Mouse (Mus musculus): Measurements from ENCODE around the gene Igf2bp2.

Gene Igf2bp2

DNA sequence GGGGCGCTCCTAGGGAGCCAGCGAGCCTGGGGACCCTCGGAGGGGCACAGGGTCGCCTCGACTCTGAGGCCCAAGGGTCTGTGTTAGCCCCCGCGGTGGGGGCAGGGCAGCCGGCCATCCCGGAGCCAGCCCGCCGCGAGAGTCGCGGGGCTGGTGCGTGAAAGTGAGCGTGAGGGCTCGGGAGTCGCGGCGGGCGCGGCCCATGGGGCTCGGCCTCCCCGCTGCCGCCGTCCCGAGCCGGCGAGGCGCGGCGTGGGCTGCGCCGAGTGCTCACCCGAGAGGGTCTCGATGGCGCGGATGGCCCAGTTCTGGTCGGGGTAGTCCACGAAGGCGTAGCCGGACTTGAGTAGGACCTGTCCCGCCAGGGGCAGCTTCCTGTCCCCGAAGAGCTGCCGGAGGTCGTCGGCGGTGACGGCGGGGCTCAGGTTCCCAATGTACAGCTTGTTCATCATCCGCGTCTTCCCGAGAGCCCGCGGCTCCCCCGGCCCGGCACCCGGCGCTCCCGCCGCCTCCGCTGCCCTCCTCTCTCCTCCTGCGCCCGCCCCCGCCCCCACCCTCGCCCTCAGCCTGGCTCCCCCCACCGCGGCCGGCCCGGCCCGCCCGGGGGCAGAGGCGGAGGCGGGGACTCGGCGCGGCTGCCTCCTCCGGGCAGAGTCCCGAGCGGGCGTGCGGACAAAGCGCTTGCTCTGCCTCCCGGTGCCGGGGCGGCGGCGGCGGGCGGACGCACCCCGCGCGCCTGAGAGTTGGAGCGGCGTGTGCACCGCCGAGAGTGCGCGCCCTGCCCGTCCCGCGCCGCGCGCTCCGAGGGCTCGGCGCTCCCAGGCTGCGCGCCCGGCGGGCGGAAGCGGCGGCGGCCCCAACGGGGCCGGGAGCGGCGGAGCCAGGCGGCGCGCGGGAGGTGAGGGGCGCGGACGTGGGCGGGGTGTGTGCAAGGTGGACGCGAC is at the start of gene Igf2bp2:
TSS of gene Igf2bp2 (minus strand) at position 788 of the 944 bp plus-strand sequence.
- peak; percentile 52 for DNase-seq

DNA sequence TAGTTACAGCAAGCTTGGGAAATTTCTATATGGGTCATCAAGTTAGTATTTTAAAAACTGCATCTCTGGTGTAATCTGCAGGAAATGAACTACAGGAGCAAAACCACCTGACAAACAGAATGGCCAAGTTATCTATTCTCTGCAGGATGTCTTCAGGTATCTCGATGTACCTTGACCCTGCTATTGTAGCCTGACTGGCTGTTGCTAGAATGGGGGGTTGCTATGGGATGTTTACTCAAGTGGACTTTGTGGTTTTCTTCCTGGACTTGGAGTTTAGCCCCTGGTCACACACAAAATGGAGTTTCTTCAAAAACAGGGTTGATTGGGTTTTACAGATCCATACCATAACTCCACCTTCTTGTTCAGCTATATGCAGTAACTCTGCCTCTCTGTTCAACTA is 40.4 kb upstream of the Igf2bp2 start:
- DNase-seq, result no peak

DNA sequence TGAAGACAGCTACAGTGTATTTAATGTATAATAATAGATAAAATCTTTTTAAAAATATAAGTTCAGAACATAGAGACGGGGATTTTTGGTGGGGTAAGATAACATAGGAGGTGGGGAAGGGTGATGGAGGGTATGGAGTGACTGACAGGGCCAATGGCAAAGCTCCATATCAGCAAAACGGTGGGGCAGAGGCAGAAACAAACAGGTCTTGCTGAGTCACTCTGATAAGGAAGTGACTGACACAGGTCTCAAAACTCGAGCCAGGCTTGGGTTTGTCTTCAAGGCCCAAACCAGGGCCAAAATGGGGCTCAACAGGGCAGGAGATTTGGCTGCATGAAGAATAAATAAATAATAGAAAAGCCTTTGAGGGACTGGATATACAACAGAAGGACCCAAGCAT is 38.8 kb upstream of the Igf2bp2 start:
- DNase-seq, result no peak

DNA sequence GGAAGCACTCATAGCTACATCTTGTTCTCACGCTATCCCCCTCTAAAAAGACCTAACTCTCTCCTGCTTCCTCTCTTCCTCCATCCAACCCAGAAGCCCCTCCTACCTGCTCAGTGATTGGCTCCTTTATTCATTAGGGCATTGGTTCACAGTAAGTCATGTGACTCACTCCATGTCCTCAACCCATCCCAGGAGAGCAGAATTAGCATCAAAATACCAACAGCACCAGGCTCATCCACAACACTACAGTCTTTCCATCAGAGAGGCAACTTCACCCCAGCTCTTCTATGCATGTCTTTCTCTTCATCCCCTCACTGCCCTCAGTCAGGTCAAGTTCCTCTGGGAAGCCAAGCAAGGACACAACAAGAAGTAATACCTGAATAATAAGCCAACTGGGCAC is 37.4 kb upstream of the Igf2bp2 start:
- DNase-seq, result no peak

DNA sequence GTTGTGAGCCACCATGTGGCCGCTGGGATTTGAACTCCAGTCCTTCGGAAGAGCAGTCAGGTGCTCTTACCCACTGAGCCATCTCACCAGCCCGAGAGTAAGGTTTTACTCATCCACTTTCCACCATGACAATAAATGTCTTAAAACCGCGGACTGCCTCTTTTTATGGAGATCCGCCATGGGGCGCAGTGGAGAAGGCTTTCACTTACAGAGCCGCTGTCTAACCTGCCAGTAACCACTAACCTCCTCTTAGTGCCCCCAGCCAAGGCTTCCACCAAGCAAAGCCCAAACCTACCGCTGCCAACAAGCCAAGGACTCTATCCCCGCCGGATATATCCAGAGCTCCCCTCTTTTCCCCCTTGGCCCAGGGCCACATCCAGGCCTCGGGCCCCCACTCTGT is 24.3 kb upstream of the Igf2bp2 start:
- DNase-seq, result no peak

DNA sequence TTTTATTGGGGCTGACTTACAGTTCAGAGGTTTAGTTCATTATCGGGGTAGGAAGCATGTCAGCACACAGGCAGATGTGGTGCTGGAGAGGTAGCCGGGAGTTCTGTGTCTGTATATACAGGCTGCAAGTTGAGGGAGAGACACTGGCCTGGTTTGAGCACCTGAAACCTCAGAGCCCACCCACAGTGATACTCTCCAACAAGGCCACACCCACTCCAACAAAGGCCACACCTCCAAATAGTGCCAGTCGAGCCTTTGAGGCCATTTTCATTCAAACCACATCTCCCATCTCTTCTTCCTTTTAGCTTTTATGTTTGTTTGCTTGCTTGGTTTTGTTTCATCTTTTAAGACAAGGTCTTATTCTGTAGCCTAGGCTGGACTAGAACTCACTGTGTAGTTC is 22.3 kb upstream of the Igf2bp2 start:
- no peak for DNase-seq

DNA sequence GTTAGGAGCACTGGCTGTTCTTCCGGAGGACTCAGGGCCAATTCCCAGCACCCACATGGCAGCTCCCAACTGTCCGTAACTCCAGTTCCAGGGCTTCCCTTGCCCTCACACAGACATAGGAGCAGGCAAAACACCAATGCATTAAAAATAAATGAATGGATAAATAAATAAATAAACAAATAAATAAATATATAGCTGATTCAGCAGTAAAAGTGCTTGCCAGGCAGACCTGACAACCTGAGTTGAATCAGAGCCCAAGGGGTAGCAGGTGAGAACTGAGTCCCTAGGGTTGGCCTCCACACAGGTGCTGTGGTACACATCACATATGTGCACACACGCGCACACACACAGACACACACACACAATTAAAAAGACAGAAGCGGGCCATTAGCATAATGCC is 21.0 kb upstream of the Igf2bp2 start:
- no peak for DNase-seq

DNA sequence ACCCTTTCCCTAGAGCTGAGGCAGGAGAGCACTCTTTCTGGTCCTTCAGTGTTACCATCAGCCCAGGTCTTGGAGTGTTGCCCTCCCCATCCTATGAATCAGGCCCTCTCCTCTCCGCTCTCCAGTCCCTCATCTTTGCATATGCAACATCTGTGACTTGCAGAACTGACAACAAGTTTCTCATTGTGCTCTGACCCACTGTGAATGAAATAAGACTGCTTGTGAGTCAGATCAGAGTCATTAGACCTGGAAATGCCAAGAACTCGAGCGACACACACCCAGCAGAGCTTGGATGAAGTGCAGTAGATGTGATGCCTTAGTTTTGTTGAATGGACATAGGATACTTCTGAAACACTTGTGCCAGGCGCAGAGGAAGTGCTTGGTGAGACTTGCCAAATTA is 19.2 kb upstream of the Igf2bp2 start:
- DNase-seq, result no peak

DNA sequence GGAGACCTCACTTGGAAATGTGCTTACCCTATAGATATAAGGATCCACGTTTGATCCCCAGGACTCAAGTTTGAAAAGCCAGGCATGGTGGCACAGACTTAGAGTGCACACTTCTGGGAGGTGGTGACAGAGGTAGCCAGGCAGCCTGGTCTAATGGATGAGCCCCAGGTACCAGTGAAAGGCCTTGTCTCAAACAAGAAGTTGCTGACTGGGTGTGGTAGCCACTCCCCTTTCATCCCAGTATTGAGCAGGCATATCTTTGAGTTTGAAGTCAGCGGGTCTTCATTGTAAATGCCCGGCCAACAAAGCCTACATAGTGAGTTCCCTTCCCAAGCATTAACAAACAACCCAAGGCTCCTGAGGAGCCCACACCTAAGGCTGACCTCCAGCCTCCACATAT is 15.7 kb upstream of the Igf2bp2 start:
- DNase-seq, result no peak

DNA sequence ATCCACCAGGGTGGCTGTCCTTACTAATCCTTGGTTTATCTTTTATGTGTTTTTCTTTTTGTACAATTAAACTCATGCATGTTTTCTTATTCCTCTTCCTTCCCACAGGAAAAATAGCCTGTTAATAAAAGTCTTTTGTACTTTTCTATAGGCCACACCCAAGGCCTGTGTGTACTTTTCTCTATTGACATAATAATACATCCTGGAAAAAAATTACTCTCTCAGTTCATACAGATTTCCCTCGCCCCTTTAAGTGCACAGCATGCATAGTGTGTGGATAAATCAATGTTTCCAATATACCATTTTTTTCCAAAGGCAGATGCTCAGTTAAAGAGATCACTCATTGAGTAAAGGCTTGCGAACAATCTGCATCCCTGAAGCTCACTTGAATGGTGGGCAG is 14.9 kb upstream of the Igf2bp2 start:
- DNase-seq, result no peak

DNA sequence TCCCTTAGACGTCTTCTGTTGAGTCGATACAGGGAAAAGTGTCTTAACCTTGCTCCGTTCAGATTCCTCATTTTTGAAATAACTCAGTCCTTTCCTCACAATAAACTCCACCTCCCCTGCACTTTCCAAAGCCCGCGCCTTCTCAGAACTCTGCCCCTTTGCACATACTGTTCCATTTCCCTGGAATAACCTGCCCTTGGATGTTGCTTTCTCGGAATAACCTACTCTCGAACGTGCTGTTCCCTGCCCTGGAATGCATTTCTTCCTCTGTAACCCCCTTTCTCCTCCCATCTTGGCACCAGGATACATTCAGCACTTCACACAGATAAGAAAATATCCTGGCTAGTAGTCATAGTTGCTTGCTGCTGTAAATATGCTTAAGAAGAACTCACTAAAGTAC is 5.6 kb upstream of the Igf2bp2 start:
- peak; percentile 8 for DNase-seq

DNA sequence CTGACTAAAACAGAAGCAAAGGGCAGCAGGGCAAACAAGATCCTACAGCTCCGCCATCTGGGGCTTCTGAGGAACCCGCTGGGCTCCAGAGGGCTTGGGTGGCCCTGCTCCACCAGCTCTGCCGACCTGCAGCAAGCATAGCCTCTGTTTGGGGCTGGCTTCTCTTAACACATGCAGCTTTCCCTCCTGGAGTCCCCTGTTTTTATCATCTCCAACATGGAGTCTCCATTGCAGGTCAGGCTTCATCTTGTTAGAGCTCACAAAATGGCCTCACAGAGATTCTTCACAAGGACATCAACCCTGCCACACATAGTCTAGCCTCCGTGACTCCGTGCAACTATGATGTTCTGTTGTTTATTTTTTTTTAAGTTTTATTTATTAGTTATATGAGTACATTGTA is 2.5 kb upstream of the Igf2bp2 start:
- DNase-seq, result no peak

DNA sequence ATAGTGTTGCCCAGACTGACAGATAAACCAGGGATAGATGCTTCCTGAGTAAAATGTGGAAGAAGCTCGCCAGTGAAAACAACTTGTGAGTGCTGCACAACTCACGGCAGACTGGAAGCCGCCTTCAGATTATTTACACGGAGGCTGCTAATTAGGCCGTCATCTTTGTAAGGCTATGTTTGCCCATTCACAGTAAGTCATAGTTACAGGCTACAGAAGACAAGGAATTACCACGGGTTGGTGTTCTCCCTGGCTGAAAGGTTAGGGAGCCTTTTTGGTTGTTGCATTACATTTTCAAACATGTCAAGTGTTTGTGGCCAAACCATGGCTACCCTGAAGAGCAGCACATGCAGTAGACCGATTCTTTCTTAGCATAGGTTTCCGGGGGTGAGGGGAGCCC is 1.3 kb upstream of the Igf2bp2 start:
- no peak for DNase-seq

DNA sequence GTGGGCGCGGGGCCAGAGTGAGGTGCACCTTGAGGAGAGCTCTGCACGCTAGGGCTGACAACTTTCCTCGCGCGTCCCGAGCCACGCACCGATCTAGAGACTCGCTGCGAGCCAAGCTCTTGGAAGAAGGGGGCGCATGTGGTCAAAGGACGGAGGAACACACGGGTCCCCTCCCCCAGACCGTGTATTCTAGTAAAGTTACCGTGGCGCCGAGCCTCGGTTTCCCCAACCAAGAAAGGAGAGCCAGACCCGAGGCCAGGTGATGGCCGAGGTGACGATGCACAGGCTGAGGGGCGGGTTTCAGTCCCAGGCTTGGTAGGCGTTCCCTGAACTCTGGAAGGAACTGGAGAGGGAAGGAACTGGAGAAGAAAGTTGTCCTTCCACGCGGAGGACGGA is 355 bp upstream of the Igf2bp2 start:
- peak; percentile 53 for DNase-seq

DNA sequence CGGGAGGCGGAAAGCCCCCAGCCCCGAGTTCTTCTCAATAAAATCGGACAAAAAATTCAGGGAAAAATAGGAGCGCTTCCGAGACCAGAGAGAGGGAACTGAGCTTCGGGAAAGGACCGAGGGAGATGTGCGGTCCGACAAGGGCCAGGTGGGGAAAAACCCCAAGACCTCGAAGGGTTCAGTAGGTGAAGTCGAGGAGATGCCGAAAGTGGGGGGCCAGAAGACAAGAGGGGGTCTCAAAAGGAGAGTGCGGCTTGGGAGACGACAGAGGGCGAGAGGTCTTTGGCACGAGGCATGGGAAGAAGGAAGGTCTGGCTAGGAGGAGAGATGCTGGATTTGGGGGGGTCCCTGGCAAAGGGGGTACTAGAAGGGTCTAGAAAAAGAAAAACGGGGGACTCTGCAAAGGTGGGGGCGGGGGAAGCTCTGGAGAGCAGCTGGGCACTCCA is 1.0 kb downstream of the Igf2bp2 start:
- DNase-seq, result peak; percentile 6

DNA sequence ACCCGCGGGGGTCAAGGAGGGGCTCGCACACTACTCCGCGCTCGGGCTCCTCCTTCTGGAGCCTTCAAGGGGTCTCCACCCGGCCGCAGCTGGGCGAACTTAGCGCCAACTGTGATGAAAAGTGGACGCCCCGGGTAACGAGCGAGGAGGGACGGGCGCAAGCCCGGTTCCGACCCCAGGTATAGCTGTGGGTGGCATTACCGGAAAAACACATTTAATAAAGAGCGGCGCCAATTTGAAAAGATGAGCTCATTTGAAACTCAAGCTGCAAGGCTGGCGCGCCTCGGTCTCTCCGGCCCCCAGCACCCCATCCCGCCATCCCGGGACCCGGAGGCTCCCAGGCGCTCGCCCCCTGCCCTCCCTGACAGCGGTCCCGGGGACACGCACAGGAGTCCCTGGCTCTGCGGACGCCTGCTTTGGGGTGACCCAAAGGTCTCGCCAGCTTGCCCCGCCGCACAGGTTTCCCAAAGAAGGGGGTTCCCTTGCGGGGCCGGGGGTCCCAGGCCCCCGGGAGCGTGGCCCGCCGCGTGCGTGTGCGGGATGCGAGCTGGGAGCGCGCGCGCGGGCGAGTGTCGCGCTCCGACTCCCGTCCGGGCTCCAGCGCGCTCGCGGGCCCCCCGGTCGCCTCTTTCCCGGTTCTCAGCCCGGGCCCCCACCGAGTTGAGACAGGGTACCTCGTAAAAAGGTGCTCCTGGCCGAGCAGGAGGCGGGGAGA is 1.6 kb downstream of the Igf2bp2 start:
- DNase-seq, result peak; percentile 25

DNA sequence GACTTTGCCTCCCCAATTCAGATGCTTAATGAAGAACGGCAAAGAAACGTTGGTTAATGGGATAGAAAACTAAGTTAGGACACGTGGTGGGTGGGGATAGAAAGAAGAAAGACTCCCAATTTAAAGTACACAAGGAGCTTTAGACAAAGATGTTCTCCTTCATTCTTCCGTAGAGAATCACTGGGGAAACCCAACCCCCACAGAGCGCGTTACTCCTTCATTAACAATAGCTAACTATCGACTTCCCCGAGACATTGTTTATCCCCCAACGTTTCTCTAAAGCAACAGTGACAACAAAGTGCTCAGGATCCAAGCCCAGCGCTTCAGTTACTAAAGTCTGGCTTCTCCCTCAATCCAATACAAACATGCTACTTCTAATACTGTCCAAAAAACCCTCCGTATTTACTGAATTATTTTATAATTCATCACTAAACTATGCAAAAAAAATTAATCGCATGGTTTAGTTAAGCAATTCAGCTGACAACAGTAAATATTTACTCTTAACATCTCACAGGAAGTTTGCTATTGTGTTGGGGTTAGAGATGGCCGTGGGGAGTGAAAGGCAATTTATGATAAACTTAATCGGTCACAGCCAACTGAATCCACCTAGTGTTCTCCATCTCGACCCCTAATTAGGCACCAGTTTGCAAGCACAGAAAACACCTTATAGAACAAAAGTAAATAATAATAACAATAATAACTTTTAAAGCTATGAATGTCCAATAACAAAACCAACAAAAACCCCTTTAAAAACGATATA is 2.5 kb downstream of the Igf2bp2 start:
- DNase-seq, result peak; percentile 13

DNA sequence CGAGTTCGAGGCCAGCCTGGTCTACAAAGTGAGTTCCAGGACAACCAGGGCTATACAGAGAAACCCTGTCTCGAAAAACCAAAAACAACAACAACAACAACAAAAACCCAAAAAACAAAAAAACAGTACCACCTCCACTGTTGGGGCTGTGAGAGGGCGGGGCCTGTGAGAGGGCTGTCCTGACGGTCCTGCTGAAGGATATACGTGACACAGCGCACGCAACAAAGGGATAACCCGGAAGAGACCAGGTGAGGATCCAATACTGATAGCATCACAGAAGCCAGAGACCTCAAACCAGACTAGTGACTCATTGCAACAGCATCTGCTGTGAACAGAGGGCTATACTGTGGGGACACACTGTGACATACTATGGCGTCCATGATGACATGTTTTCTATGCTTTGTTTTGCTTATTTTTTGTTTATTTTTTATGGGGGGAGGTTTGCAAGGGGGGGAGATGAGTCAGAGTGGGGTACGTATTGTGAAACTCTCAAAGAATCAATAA is 10.1 kb downstream of the Igf2bp2 start:
- DNase-seq, result no peak

DNA sequence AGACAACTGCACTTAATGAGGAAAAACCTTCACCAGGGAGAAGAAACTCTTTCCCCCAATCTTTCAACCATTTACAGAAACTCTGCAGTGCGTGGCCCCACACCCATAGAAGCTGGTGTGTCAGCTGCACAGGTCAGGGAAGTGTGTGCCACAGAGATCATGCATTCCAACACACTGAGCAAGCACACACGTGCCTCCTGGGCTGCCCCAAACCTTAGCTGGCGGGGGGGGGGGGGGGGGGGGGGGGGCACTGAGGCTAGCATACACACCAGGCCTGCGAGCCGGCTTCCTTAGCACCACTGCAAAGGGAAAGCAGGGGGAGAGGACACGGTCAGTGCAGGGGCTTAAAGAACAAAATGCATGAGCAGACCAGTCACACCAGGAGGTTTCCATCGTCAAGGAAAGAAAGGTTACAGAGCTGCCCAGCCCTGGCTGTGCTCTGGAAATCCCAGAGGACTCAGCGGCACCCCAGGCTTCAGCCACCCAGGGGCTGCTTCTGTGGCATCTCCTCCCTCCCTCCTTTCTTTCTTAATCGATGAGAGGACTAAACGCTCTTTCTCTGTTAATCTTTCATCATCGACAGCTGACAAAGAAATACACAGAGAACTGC is 11.3 kb downstream of the Igf2bp2 start:
- DNase-seq, result no peak

DNA sequence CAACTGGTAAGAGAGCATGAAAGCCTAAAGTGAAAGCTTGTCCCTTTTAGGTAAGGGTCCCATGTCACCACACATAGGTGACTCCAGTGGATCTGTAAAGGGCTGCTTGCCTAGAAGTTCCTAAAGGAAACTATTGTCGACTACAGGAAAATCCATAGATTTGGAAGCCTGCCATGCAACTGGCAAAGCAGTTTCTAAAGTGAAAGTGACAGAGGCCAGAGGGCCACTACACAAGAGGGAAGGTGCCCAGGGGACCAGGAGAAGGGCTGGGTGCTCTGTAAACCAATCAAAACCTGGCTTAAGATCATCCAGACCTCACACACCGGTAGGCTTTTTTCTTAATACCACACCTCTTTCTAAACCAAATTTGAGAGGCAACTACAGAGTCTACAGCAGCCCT is 12.7 kb downstream of the Igf2bp2 start:
- peak; percentile 21 for DNase-seq

DNA sequence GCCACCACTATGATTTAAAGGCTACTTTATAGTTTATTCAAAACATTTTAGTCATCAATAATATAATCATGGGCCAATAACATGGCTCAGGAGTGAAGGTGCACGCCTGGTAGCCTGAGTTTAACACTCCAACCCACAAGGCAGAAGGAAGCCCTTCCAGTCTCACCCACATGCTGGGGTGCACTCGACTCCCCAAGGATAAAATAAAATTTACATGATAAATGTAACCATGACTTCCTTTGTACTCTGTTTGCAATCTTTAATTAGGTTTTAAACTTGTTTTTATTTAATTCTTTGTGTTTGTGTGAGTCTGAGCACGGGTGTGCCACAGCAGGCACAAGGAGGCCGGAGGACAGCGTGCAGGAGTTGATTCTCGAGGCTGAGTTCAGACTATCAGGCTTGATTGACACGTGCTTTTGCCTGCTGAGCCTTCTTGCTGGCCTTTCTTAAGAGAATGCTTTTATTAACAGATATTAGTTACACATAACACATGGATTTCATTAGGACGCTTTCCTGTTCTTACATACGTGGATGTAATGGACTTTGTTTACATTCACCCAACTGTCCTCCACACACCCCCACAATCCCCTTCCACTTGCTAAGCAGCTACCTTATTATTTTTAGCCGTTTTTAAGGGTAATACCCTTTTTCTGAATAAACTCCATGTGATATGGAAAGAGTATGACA is 13.3 kb downstream of the Igf2bp2 start:
- no peak for DNase-seq

DNA sequence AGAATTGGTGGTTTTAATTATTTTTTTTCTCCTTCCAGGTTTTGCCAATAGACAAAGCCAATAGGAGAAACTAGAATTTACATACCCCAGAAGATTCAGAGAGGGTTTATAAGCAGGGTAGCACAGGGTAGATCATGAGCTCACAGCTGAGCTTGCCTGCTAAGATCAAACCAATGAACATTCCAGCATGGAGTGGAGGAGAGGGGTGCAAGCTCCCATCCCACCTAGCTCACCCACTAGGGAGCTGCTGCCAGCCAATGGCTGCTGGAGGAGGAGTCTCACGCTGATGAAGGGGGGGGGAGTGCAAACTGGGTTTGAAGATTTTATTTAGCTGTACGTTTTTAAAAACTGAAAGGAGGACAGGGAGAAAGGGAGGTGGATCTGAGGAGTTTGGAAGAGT is 14.0 kb downstream of the Igf2bp2 start:
- no peak for DNase-seq
